Mouse (Mus musculus) left cerebral cortex, postnatal 25 days (tissue): ENCODE measurements around the gene Rrp12. TPM values are rescaled to one million over a fixed set of nuclear protein-coding genes. Genes with fewer than 3 reads are reported as not detected.
A peak's percentile ranks its signal among the peaks of the same experiment; 100 is the strongest.
"Not testable (repeated sequence)": the region's sequence is repeated elsewhere in the genome, so short reads cannot be mapped to it uniquely, and the experiment has no call there.

ENCODE experiments used
- DNase-seq, 2 experiments: peaks; one replicate each; pipeline ENCODE4 v3.0.0; 2022; ENCODE audit warnings: low spot score in 2 of 2, mixed read lengths in 1 of 2
- intact Hi-C: fragments of 180-260 bp; cut with DNase I; formaldehyde crosslinking; loops from one replicate; pipeline ENCODE4 v1.15.1; 2025
- total RNA-seq, 2 experiments: library from RNA; stranded (reverse); gene quantifications; 2 replicates each; pipeline ENCODE4 v1.2.3; 2021

The Rrp12 gene
- total RNA-seq = 10 to 100 TPM; 34.5 to 35.5 TPM

GRCm38 (mm10) chr19:41895460-41896318 lies at the start of gene Rrp12:
Rrp12 (minus strand) TSS chr19:41896173.
- peak; percentile 88 to 95 for DNase-seq
- intact Hi-C loops = loop anchor here (5.0 kb wide), 1 partner anchor 127 kb away; no protein-coding TSS in a partner anchor

- intact Hi-C loops = no loop called here
- DNase-seq = no peak
Measured at GRCm38 (mm10) chr19:41943841-41944240, 47.9 kb upstream of the Rrp12 start.

DNA sequence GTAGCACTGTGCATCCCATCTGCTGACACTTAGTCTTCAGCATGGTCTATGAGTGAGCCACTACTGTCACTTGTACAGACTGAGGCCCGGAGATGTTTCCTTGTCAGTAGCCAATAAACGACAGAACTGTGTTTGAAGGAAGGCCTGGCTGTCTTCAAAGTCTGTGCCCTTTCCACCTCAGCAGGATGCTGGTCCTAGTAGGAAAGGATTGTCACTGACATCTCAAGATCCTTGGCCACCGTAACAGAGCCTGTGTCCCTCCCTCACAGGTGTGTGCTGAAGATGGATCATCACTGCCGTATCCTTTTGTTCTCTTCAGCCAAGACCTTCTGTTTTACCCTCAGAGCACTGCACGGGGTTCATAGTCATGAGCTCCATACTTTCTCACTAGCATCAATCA lies 42.6 kb upstream of the Rrp12 start:
- DNase-seq = no peak
- intact Hi-C loops = no loop called here

GRCm38 (mm10) chr19:41935921-41936320 lies 39.9 kb upstream of the Rrp12 start:
- intact Hi-C loops = no loop called here
- no peak for DNase-seq

DNA sequence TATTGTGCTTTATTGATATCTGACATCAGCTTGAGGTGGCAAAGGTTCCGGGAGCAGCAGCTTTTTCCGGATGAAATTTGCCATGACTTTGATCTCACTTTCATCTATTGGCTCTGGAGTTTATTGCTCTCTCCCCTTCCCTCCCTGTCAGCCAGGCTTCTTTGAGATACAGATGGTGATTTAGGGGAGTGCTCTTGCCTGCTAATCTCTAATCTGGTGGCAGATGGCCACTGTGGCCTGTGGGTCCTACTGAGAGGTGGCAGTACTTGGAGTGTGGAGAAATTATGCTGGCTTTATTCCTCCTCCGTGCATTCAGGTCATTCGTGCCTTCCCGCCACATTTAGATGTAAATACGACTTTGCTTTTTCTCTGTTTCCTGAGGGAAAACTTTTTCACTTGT lies 38.2 kb upstream of the Rrp12 start:
- DNase-seq = no peak
- intact Hi-C loops = loop anchor here (5.0 kb wide), 1 partner anchor 98 kb away; no protein-coding TSS in a partner anchor

DNA sequence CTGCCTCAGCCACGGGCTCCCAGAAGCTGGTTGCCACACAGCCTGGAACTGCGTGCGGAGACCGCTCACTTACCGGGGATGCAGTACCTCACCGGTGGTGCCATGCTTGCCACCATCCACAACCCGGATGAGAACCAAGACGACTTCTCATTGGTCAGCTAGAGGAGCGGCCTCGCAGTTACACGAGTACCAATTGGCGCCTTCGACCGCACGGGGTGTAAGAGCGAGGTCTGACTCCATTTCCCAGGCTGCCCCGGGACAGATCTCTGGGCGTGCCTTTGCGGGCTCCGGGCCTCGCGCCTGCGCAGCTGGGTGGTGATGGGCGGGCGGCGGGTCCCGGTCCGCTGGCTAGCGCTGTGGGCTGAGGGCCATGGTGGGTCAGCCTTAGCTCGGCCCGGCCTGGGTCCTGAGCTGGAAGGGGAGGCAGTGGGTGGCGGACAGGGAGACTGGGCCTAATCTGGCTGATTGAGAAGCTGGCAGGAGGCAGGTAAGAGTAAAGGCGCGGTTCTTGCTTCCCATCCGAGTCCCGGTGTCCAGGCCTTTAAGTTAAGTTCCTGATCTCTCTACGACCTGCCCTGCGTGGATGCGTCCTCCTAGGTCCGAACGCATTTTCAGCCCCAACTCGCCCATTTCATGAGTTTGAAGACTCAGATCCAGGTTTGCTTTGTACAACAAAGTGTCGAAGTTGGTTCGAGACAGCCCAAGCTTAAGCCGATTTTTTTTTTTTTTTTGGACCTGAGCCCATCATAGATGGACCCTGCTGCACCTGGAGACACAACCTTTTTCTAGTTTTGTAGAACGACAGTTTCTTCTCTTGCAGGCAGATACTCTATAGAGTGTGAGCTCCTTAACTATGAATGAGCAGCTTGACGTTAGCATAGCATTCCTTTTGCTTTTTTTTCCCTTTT lies 37.5 kb upstream of the Rrp12 start, which contains the start of the genes Exosc1 and Zdhhc16:
TSS of gene Exosc1 (minus strand) at position 245 of the 908 bp plus-strand sequence.
TSS of gene Zdhhc16 (plus strand) at position 302 of the 908 bp plus-strand sequence.
- peak; percentile 99 to 100 for DNase-seq
- intact Hi-C loops = loop anchor here (5.0 kb wide), 1 partner anchor 99 kb away; no protein-coding TSS in a partner anchor

DNA sequence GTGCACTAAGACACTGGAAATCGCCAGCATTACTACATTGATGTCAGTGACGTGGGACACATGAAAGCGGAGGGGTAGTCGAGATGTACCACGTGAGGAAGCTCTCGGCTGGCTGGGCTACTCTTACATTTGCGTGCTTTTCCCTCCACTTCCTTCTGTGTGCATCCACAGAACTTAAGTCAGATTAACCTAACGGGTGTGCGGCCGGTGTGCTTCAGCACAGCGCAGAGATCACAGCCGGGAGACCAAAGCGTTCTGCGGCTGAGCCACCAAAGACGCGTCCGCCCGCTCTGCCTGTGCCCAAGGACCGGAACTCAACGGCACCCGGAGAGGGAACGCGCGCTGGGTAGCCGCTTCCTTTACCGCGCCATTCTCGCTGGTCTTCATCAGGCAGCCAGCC lies 36.7 kb upstream of the Rrp12 start:
- intact Hi-C loops = loop anchor here (5.0 kb wide), 1 partner anchor 100 kb away; no protein-coding TSS in a partner anchor

GRCm38 (mm10) chr19:41920412-41921067 lies 24.6 kb upstream of the Rrp12 start:
- intact Hi-C loops = no loop called here
- no peak for DNase-seq

More for the DNA sequence above, 36.7 kb upstream of the Rrp12 start:
- no peak for DNase-seq

- intact Hi-C loops = no loop called here
- no peak for DNase-seq
Measured at GRCm38 (mm10) chr19:41919471-41919870, 23.5 kb upstream of the Rrp12 start.

DNA sequence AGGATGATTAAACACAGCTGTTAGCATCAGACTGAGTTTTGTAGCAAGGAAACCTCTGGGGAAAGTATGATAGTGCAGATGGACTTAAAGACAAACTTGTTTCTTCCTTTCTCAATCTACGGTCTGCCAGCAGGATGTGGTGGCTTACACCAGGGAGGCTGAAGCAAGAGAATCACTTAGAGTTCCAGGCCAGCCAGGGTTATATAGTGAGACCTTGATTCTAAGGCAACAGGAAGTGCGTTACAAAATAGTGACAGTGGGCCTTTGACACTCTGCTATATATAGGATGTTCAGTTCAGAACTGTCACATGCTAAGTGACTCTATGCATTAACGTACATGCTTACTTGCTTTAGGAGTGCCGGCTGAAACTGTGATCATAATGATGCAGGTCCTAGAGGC lies 20.9 kb upstream of the Rrp12 start:
- no peak for DNase-seq
- intact Hi-C loops = no loop called here

- no peak for DNase-seq
- intact Hi-C loops = no loop called here
Measured at GRCm38 (mm10) chr19:41915294-41915693, 19.3 kb upstream of the Rrp12 start.

- DNase-seq, intact Hi-C loops: not testable (repeated sequence)
Measured at GRCm38 (mm10) chr19:41914592-41914882, 18.6 kb upstream of the Rrp12 start.

DNA sequence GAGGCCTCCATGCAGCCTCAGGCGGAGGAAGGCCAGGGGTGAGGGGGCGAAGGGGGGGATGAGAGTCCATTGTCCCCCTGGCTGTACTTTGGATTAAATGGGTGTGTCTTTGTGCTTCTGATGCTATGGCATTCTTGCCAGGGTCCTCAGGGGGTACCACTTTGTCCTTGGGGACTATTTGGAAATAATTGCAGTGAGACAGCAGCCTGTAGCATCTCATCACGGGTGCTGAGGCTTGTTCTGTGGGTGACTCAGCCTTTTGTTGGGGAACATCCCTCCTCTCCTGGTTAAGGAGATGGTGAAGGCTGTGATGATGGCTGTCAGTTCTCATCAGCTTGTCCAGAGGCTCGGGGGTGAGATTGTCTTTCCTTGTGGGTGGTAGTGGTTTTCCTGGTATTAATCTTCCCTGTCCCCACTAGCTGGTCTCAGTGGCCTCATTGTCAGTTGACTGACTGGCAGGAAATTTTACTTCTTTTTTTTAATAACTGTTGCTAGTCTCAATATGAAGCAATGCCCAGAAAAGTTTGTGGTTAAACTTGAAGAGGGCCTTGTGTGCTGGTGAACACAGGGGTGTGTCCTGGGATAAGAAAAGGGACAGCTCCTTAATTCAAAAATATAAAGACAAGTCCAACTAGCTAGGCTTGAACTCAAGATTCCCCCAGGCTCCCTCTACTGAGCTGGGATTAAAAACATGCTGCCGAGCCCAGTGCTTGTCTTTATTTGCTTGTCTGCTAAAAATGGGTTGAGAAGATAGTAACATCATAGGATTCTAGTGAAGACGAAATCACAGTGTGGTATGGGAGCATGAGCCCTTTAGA lies 18.0 kb upstream of the Rrp12 start:
- intact Hi-C loops = no loop called here

DNA sequence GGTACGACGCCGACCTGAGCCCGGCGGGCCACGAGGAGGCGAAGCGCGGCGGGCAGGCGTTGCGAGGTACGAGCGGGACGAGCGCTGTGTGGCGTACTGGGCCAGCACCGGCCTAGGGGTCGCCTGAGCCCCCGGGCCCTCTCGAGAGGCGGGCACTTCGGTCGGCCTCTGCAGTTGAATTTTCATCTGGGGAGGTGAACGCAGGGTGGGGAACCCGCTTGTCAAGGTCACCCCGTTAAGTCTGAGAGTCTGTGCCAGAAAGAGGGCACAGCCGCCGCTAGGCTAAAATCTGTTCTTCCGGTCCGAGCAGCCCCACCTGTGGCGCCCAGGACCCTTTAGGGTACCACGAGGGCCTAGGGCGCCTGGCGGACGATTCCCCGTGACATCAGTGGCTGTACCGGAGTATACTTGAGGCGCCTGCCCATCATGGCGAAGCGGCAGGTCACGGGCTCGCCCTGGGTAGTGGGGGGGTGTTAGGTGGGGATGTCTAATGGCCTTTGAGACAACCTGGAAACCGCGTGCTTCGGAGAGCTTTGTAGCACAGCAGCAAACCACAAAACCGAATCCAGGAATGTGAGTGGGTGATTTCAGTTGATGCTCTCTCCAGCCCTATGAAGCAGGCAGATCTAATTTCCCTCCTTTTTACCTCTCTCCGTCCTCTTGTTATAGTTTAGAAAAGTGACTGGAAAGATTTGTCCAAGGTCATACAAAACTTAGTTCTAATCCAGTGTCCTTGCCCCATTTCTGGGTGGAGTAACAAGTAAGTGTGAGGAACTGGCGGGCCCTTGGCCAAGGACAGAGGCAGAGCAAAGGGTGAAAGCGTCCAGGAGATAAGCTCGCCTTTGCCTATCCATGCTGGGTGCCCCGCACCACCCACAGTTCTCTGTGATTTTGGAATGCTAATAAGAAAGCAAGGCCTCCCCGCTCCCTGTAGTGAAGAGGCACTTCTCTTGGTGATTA lies 16.4 kb upstream of the Rrp12 start:
- peak in 1 of 2 experiments; percentile 25 for DNase-seq
- intact Hi-C loops = no loop called here

More for the DNA sequence above, 18.0 kb upstream of the Rrp12 start:
- DNase-seq = no peak

DNA sequence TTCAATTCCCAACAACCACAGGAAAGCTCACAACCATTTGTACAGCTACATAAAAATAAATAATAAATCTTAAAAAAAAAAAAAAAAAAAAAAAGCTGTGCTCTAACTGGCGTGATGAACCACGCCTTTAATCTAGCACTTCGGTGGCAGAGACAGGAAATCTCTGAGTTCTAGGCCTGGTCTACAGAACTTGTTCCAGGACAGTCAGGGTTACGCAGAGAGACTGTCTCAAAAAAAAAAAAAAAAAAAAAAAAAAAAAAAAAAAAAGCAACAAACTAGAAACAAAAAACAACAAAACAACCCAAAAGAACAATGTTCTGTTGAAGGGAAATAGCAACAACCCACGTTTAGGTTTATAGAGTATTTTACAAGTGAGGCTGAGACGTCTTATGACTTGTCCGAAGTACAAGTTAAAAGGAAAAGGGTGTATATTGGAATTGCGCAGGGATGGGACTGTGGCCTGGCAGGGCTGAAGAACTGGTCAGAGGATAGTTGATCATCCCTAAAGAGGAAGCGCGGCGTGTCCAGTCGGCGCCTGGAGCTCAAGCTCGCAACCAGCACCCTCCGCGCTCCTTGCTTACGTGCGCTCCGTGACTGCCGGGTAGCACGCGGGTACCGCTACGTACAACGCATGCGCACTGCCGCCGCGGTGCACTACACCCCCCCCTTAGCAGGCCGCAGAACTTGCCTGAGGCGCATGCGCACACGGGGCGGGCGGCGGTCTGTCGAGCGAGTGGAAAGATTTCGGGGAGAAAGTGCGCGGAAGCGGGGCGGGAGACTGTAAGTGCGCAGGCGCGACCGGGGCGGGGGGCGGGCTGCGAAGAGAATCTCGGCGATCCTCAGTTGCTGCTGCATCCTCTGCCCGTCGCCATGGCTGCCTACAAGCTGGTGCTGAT lies 15.5 kb upstream of the Rrp12 start, which contains the start of gene Pgam1:
TSS of gene Pgam1 (plus strand) at position 746 of the 896 bp plus-strand sequence.
- intact Hi-C loops = no loop called here
- DNase-seq = peak; percentile 95 to 98

DNA sequence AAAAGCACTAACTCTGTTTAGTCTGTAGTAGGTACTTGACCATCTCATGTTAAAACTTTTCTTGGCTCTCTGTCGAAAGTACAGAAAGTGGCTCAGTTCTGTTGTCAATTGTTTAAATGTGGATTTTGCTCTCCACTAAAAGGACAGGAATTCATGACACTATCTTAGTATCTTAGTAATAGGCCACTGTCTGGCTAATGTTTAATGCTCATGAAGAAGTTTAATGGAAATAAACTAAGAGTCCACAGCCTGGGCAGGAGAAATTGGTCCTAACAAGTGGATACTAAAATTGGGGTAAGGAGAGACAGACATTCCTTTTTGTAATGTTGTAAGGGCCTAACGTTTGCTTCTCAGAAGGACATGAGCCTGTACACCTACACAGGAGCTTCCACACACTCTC lies 14.4 kb upstream of the Rrp12 start:
- intact Hi-C loops = no loop called here
- no peak for DNase-seq

GRCm38 (mm10) chr19:41908736-41909135 lies 12.8 kb upstream of the Rrp12 start:
- intact Hi-C loops = no loop called here
- DNase-seq = no peak
